Comparison of ENCODE assay signal across 19 mouse cellular contexts in genomic region chr2:121287850-121288249, GRCm38 (mm10). TPM values are rescaled to one million over a fixed set of nuclear protein-coding genes. Genes with fewer than 3 reads are reported as not detected.
A peak's percentile ranks its signal among the peaks of the same experiment; 100 is the strongest.
DNase-seq lines count a peak whose midpoint lies in the region; ATAC-seq lines count a peak whose summit lies in the region.
"Had no signal": no experiment of that assay in that cellular context is flagged by ENCODE, and none has a peak within 500 bp of the region (broad histone marks: within the 10 kb centered on the region; RNA-seq: fewer than 3 reads in every experiment).

No protein-coding gene starts in this region.

- no peak overlapping the region for H3K4me2 ChIP-seq in forebrain, embryonic 11.5 days (ENCODE audit: low read depth, low read length, severe bottlenecking)
- H3K4me2 ChIP-seq in forebrain, embryonic 12.5 days = 0 out of 2 replicates have a peak overlapping the region, but pooled peaks have one; percentile 4
- H3K4me2 ChIP-seq in hindbrain, embryonic 13.5 days = peak overlapping the region; percentile 80; the same call in 1 of the 2 replicates
- no peak overlapping the region for H3K4me2 ChIP-seq in neural tube, embryonic 14.5 days (ENCODE audit: low read depth, low read length)

- H3K9ac ChIP-seq in forebrain, embryonic 11.5 days (ENCODE audit: low read length) = no peak overlapping the region
- no peak overlapping the region for H3K9ac ChIP-seq in forebrain, embryonic 12.5 days
- peak overlapping the region; percentile 24; the same call in 1 of the 2 replicates for H3K9ac ChIP-seq in hindbrain, embryonic 13.5 days
- H3K9ac ChIP-seq in neural tube, embryonic 14.5 days (replicated peaks; ENCODE audit: low read depth, low read length) = no peak overlapping the region
- H3K9ac ChIP-seq: liver, embryonic 14.5 days had no signal

- no peaks in the 10 kb centered on the region for H3K9me3 ChIP-seq in forebrain, embryonic 11.5 days (ENCODE audit: control insufficient read depth, low read length)
- no peaks in the 10 kb centered on the region for H3K9me3 ChIP-seq in forebrain, embryonic 10.5 days
- H3K9me3 ChIP-seq in forebrain, embryonic 12.5 days = no peaks in the 10 kb centered on the region
- no peaks in the 10 kb centered on the region for H3K9me3 ChIP-seq in hindbrain, embryonic 13.5 days
- no peaks in the 10 kb centered on the region for H3K9me3 ChIP-seq in neural tube, embryonic 14.5 days (ENCODE audit: control insufficient read depth, low read length)
- H3K9me3 ChIP-seq: G1E; limb, embryonic 10.5 days had no signal

- no peak for DNase-seq in forebrain, embryonic 11.5 days (ENCODE audit: low spot score)
- DNase-seq in forebrain, embryonic 10.5 days (ENCODE audit: extremely low spot score, low spot score) = no peak
- no peak for DNase-seq in layer of hippocampus, postnatal 14 days (ENCODE audit: low spot score in 2 of 2)
- DNase-seq: adrenal gland, postnatal 10 days; embryo, embryonic 11 days; heart, postnatal 14 days; kidney, postnatal 10 days; layer of hippocampus, adult 9-11 months; lung, postnatal 10 days; right cerebral cortex, postnatal 14 days; thymus, postnatal 25 days had no signal

- peaks cover 13% of the 10 kb centered on the region for H3K4me1 ChIP-seq in forebrain, embryonic 11.5 days (replicated peaks; ENCODE audit: control insufficient read depth, insufficient read depth, low read length)
- peaks cover 25% of the 10 kb centered on the region for H3K4me1 ChIP-seq in forebrain, embryonic 10.5 days
- peaks cover 31% of the 10 kb centered on the region for H3K4me1 ChIP-seq in forebrain, embryonic 12.5 days
- peaks cover 33% of the 10 kb centered on the region for H3K4me1 ChIP-seq in hindbrain, embryonic 13.5 days (replicated peaks)
- peaks cover 20% of the 10 kb centered on the region for H3K4me1 ChIP-seq in neural tube, embryonic 14.5 days (ENCODE audit: control insufficient read depth, insufficient read depth, low read length)

- H3K4me3 ChIP-seq in forebrain, embryonic 11.5 days (ENCODE audit: low read depth, low read length) = no peak overlapping the region
- no peak overlapping the region for H3K4me3 ChIP-seq in forebrain, embryonic 10.5 days
- H3K4me3 ChIP-seq in forebrain, embryonic 12.5 days (replicated peaks) = no peak overlapping the region
- no peak overlapping the region for H3K4me3 ChIP-seq in hindbrain, embryonic 13.5 days
- no peak overlapping the region for H3K4me3 ChIP-seq in neural tube, embryonic 14.5 days (ENCODE audit: low read depth, low read length)
- H3K4me3 ChIP-seq: limb, embryonic 10.5 days had no signal

- no peak for ATAC-seq in forebrain, embryonic 11.5 days (replicated peaks; ENCODE audit: low FRiP score)
- 0 out of 2 replicates have a peak, but pooled peaks have one; percentile 14 for ATAC-seq in forebrain, embryonic 12.5 days (ENCODE audit: low FRiP score)
- no peak for ATAC-seq in hindbrain, embryonic 13.5 days (ENCODE audit: low FRiP score)
- ATAC-seq in neural tube, embryonic 14.5 days (ENCODE audit: low read depth) = no peak
- ATAC-seq in frontal cortex, adult (ENCODE audit: low TSS enrichment) = no peak
- ATAC-seq: intestine, embryonic 16.5 days had no signal

- H3K27me3 ChIP-seq in forebrain, embryonic 11.5 days (ENCODE audit: control insufficient read depth, insufficient read depth, low read length) = no peaks in the 10 kb centered on the region; the same call in 1 of the 2 replicates
- peaks cover 49% of the 10 kb centered on the region for H3K27me3 ChIP-seq in forebrain, embryonic 10.5 days (ENCODE audit: poor library complexity, severe bottlenecking)
- no peaks in the 10 kb centered on the region for H3K27me3 ChIP-seq in forebrain, embryonic 12.5 days
- H3K27me3 ChIP-seq in hindbrain, embryonic 13.5 days = 0 out of 2 replicates have a peak, but pooled peaks cover 4% of the 10 kb centered on the region
- H3K27me3 ChIP-seq in neural tube, embryonic 14.5 days (ENCODE audit: control insufficient read depth, insufficient read depth, low read length) = no peaks in the 10 kb centered on the region

- peak overlapping the region; percentile 46; the same call in 1 of the 2 replicates for H3K27ac ChIP-seq in forebrain, embryonic 11.5 days (ENCODE audit: low read depth, low read length)
- no peak overlapping the region for H3K27ac ChIP-seq in forebrain, embryonic 10.5 days
- H3K27ac ChIP-seq in forebrain, embryonic 12.5 days = peak overlapping the region; percentile 73
- H3K27ac ChIP-seq in hindbrain, embryonic 13.5 days = peak overlapping the region; percentile 92
- peak overlapping the region; percentile 84 for H3K27ac ChIP-seq in neural tube, embryonic 14.5 days (ENCODE audit: low read depth, low read length)
- H3K27ac ChIP-seq: limb, embryonic 10.5 days; liver, embryonic 14.5 days had no signal

- 76% methylated on average over 2 of the region's 2 CpGs for WGBS in forebrain, embryonic 11.5 days
- WGBS in forebrain, embryonic 10.5 days = 79% methylated on average over 2 of the region's 2 CpGs
- WGBS in forebrain, embryonic 12.5 days = 57% methylated on average over 2 of the region's 2 CpGs
- WGBS in hindbrain, embryonic 13.5 days = 33% methylated on average over 2 of the region's 2 CpGs
- 35% methylated on average over 2 of the region's 2 CpGs for WGBS in neural tube, embryonic 14.5 days

- H3K36me3 ChIP-seq in forebrain, embryonic 11.5 days (ENCODE audit: control insufficient read depth, insufficient read depth, low read length) = no peaks in the 10 kb centered on the region
- no peaks in the 10 kb centered on the region for H3K36me3 ChIP-seq in forebrain, embryonic 10.5 days (replicated peaks)
- H3K36me3 ChIP-seq in forebrain, embryonic 12.5 days (replicated peaks) = no peaks in the 10 kb centered on the region
- H3K36me3 ChIP-seq in hindbrain, embryonic 13.5 days = no peaks in the 10 kb centered on the region
- no peaks in the 10 kb centered on the region for H3K36me3 ChIP-seq in neural tube, embryonic 14.5 days (ENCODE audit: control insufficient read depth, insufficient read depth, low read length)
- H3K36me3 ChIP-seq: G1E; limb, embryonic 10.5 days had no signal

RNA-seq across cellular contexts. Expression of gene Map1a, which starts 1.6 kb away (rescaled TPM):
- polyA plus RNA-seq in forebrain, embryonic 11.5 days (2014; fragmentation: Nextera tagmentation; extraction: Ambion mirVana) = 16.2 and 18.1 TPM in 2 replicates
- polyA plus RNA-seq in forebrain, embryonic 10.5 days (2016; fragmentation: Nextera tagmentation; extraction: Ambion mirVana) = 6.5 and 6.6 TPM in 2 replicates
- 9.3 and 12.7 TPM in 2 replicates for polyA plus RNA-seq in forebrain, embryonic 12.5 days (2016; fragmentation: Nextera tagmentation; extraction: Ambion mirVana)
- 16.1 and 20.0 TPM in 2 replicates for polyA plus RNA-seq in hindbrain, embryonic 13.5 days (2015; fragmentation: Nextera tagmentation; extraction: Ambion mirVana)
- 39.7 and 65.1 TPM in 2 replicates for polyA plus RNA-seq in neural tube, embryonic 14.5 days (2014; fragmentation: Nextera tagmentation; extraction: Ambion mirVana)
- total RNA-seq in layer of hippocampus, postnatal 14 days (2021) = 100 to 1,000 TPM; 472 to 505 TPM

RNA-seq across cellular contexts. Expression of gene Trp53bp1, which starts 16.6 kb away (rescaled TPM):
- 152 and 169 TPM in 2 replicates for polyA plus RNA-seq in forebrain, embryonic 11.5 days (2014; fragmentation: Nextera tagmentation; extraction: Ambion mirVana)
- polyA plus RNA-seq in forebrain, embryonic 10.5 days (2016; fragmentation: Nextera tagmentation; extraction: Ambion mirVana) = 134 and 144 TPM in 2 replicates
- 216 and 229 TPM in 2 replicates for polyA plus RNA-seq in forebrain, embryonic 12.5 days (2016; fragmentation: Nextera tagmentation; extraction: Ambion mirVana)
- polyA plus RNA-seq in hindbrain, embryonic 13.5 days (2015; fragmentation: Nextera tagmentation; extraction: Ambion mirVana) = 179 and 194 TPM in 2 replicates
- polyA plus RNA-seq in neural tube, embryonic 14.5 days (2014; fragmentation: Nextera tagmentation; extraction: Ambion mirVana) = 161 and 185 TPM in 2 replicates
- total RNA-seq in layer of hippocampus, postnatal 14 days (2021) = 100 to 1,000 TPM; 140 to 152 TPM

Comparison
In these comparisons a context has a peak if more than half of its experiments do, and no peak if none do; other contexts are left out.
1. H3K4me2 ChIP-seq: peak in forebrain, embryonic 12.5 days (single experiment) and hindbrain, embryonic 13.5 days (single experiment); none in forebrain, embryonic 11.5 days (single experiment) and neural tube, embryonic 14.5 days (single experiment).